Mouse (Mus musculus): ENCODE measurements around the gene St3gal3. TPM values are rescaled to one million over a fixed set of nuclear protein-coding genes. Genes with fewer than 3 reads are reported as not detected.
A peak's percentile ranks its signal among the peaks of the same experiment; 100 is the strongest.

St3gal3 gene
- polyA plus RNA-seq, 2 experiments, result 0.85 to 3.2 TPM

GRCm38 (mm10) chr4:117926545-117927482 lies 207.9 kb downstream of the St3gal3 start:
- DNase-seq (ENCODE audit: low read depth in 3 of 3, low spot score in 3 of 3) (no peak), ATAC-seq (ENCODE audit: insufficient read depth) (no peak)
- H3K4me2 ChIP-seq (ENCODE audit: low read depth), result peak overlapping the region; percentile 64
- peak overlapping the region; percentile 31 to 58 for H3K4me3 ChIP-seq (ENCODE audit: insufficient read depth in 1 of 2, low read depth in 2 of 2, low read length in 2 of 2)
- peaks cover 63% of the 10 kb centered on the region for H3K27me3 ChIP-seq (ENCODE audit: control insufficient read depth, insufficient read depth, low read length)
- peaks cover 16 to 32% of the 10 kb centered on the region in 2 experiments for H3K4me1 ChIP-seq (replicated peaks; ENCODE audit: control insufficient read depth in 2 of 2, insufficient read depth in 2 of 2, low read length in 1 of 2)
- H3K9me3 ChIP-seq (ENCODE audit: control insufficient read depth, low read length), result peaks cover 3% of the 10 kb centered on the region
- H3K36me3 ChIP-seq (replicated peaks; ENCODE audit: control insufficient read depth, insufficient read depth, low read depth), result no peaks in the 10 kb centered on the region
- H3K27ac ChIP-seq, result no peak overlapping the region
- TF ChIP-seq CTCF (IDR thresholded peaks at IDR 0.05; ENCODE audit: low read depth) (no peak), EP300 (IDR thresholded peaks at IDR 0.05; ENCODE audit: low read depth) (no peak)
- 4% methylated on average over 71 of the region's 71 CpGs for WGBS (ENCODE audit: insufficient replicate concordance)
- no peak overlapping the region for H3K9ac ChIP-seq (replicated peaks)

GRCm38 (mm10) chr4:117924916-117925315 lies 209.8 kb downstream of the St3gal3 start:
- DNase-seq (ENCODE audit: low read depth in 3 of 3, low spot score in 3 of 3), result no peak
- no peak for TF ChIP-seq EP300 (IDR thresholded peaks at IDR 0.05; ENCODE audit: low read depth)
- TF ChIP-seq CTCF (IDR thresholded peaks at IDR 0.05; ENCODE audit: low read depth), result no peak
- ATAC-seq (ENCODE audit: insufficient read depth), result no peak
- no peaks in the 10 kb centered on the region for H3K9me3 ChIP-seq (ENCODE audit: control insufficient read depth, low read length)
- peaks cover 56% of the 10 kb centered on the region for H3K27me3 ChIP-seq (ENCODE audit: control insufficient read depth, insufficient read depth, low read length)
- no peak overlapping the region for H3K4me3 ChIP-seq (ENCODE audit: insufficient read depth in 1 of 2, low read depth in 2 of 2, low read length in 2 of 2)
- no peaks in the 10 kb centered on the region for H3K36me3 ChIP-seq (replicated peaks; ENCODE audit: control insufficient read depth, insufficient read depth, low read depth)
- H3K4me2 ChIP-seq (ENCODE audit: low read depth), result no peak overlapping the region
- WGBS (ENCODE audit: insufficient replicate concordance), result 28% methylated on average over 6 of the region's 6 CpGs
- peaks cover 16 to 28% of the 10 kb centered on the region in 2 experiments for H3K4me1 ChIP-seq (replicated peaks; ENCODE audit: control insufficient read depth in 2 of 2, insufficient read depth in 2 of 2, low read length in 1 of 2)
- no peak overlapping the region for H3K9ac ChIP-seq (replicated peaks)
- no peak overlapping the region for H3K27ac ChIP-seq

GRCm38 (mm10) chr4:117923450-117923849 lies 211.3 kb downstream of the St3gal3 start:
- 51% methylated on average over 2 of the region's 2 CpGs for WGBS (ENCODE audit: insufficient replicate concordance)
- H3K4me2 ChIP-seq (ENCODE audit: low read depth), result no peak overlapping the region
- H3K4me1 ChIP-seq (replicated peaks; ENCODE audit: control insufficient read depth in 2 of 2, insufficient read depth in 2 of 2, low read length in 1 of 2), result peaks cover 10 to 16% of the 10 kb centered on the region in 2 experiments
- H3K9ac ChIP-seq (replicated peaks), result no peak overlapping the region
- DNase-seq (ENCODE audit: low read depth in 3 of 3, low spot score in 3 of 3), result no peak
- H3K9me3 ChIP-seq (ENCODE audit: control insufficient read depth, low read length), result no peaks in the 10 kb centered on the region
- H3K27ac ChIP-seq, result no peak overlapping the region
- no peaks in the 10 kb centered on the region for H3K36me3 ChIP-seq (replicated peaks; ENCODE audit: control insufficient read depth, insufficient read depth, low read depth)
- TF ChIP-seq EP300 (IDR thresholded peaks at IDR 0.05; ENCODE audit: low read depth) (no peak), CTCF (IDR thresholded peaks at IDR 0.05; ENCODE audit: low read depth) (no peak)
- H3K4me3 ChIP-seq (ENCODE audit: insufficient read depth in 1 of 2, low read depth in 2 of 2, low read length in 2 of 2), result no peak overlapping the region
- ATAC-seq (ENCODE audit: insufficient read depth), result no peak
- H3K27me3 ChIP-seq (ENCODE audit: control insufficient read depth, insufficient read depth, low read length), result peaks cover 45% of the 10 kb centered on the region

GRCm38 (mm10) chr4:117921358-117921757 lies 213.4 kb downstream of the St3gal3 start:
- no peak for DNase-seq (ENCODE audit: low read depth in 3 of 3, low spot score in 3 of 3)
- Histone ChIP-seq H3K9me3 (ENCODE audit: control insufficient read depth, low read length) (no peaks in the 10 kb centered on the region), H3K4me2 (ENCODE audit: low read depth) (no peak overlapping the region), H3K4me1 (replicated peaks; ENCODE audit: control insufficient read depth in 2 of 2, insufficient read depth in 2 of 2, low read length in 1 of 2) (peaks cover 1 to 17% of the 10 kb centered on the region in 2 experiments), H3K9ac (replicated peaks) (no peak overlapping the region), H3K27me3 (ENCODE audit: control insufficient read depth, insufficient read depth, low read length) (peaks cover 25% of the 10 kb centered on the region), H3K36me3 (replicated peaks; ENCODE audit: control insufficient read depth, insufficient read depth, low read depth) (no peaks in the 10 kb centered on the region), H3K27ac (no peak overlapping the region), H3K4me3 (ENCODE audit: insufficient read depth in 1 of 2, low read depth in 2 of 2, low read length in 2 of 2) (no peak overlapping the region)
- WGBS (ENCODE audit: insufficient replicate concordance), result 71% methylated on average over 2 of the region's 2 CpGs
- TF ChIP-seq CTCF (IDR thresholded peaks at IDR 0.05; ENCODE audit: low read depth) (no peak), EP300 (IDR thresholded peaks at IDR 0.05; ENCODE audit: low read depth) (no peak)
- ATAC-seq (ENCODE audit: insufficient read depth), result no peak

GRCm38 (mm10) chr4:117918762-117919161 lies 216.0 kb downstream of the St3gal3 start:
- Histone ChIP-seq H3K4me2 (ENCODE audit: low read depth) (no peak overlapping the region), H3K9me3 (ENCODE audit: control insufficient read depth, low read length) (no peaks in the 10 kb centered on the region), H3K36me3 (replicated peaks; ENCODE audit: control insufficient read depth, insufficient read depth, low read depth) (no peaks in the 10 kb centered on the region), H3K27ac (no peak overlapping the region), H3K4me1 (replicated peaks; ENCODE audit: control insufficient read depth in 2 of 2, insufficient read depth in 2 of 2, low read length in 1 of 2) (peaks cover 7 to 17% of the 10 kb centered on the region in 2 experiments), H3K27me3 (ENCODE audit: control insufficient read depth, insufficient read depth, low read length) (peaks cover under 1% of the 10 kb centered on the region; the same call in 1 of the 2 replicates), H3K4me3 (ENCODE audit: insufficient read depth in 1 of 2, low read depth in 2 of 2, low read length in 2 of 2) (no peak overlapping the region), H3K9ac (replicated peaks) (no peak overlapping the region)
- 46% methylated on average over 5 of the region's 5 CpGs for WGBS (ENCODE audit: insufficient replicate concordance)
- DNase-seq (ENCODE audit: low read depth in 3 of 3, low spot score in 3 of 3) (no peak), ATAC-seq (ENCODE audit: insufficient read depth) (no peak)
- no peak for TF ChIP-seq CTCF (IDR thresholded peaks at IDR 0.05; ENCODE audit: low read depth)
- TF ChIP-seq EP300 (IDR thresholded peaks at IDR 0.05; ENCODE audit: low read depth), result no peak
